Mouse (Mus musculus): ENCODE data around the gene Cd5.

DNA sequence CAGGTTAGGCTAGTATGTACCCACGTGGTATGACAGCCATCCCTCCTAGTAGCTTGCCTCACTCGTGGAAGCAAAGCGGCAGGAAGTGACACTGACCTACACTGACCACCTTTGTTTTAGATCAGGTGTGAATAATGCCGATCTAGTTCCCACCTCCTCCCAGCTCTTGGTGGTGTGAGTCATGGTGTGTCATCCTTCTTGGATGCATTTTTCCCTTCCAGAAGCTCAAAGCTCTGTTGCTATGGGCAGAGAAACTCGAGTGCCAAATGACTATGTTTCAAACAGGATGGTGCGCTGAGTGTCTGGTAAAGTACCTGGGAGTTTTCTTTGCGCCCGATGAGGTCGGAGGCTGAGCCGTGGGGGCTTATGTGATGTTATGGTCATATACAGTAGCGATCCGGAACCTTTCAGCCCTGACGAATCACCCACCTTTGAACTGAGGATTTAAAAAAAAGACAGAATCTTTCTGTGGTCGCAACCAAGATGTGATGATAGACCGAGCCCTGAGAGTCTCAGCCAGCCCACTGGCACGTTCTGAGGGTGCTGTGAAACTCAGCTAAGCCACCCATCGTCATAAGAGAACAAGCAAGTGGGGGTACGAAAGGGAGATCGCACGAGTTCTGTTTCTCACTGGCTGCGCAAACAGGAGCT, 24.7 kb upstream of the Cd5 start:
- no peak for TF ChIP-seq CTCF (IDR thresholded peaks at IDR 0.05; ENCODE audit: low read depth, low read length)
- TF ChIP-seq POLR2A (IDR thresholded peaks at IDR 0.05; ENCODE audit: insufficient read depth, low read length): no peak
- no peak for TF ChIP-seq EP300 (IDR thresholded peaks at IDR 0.05; ENCODE audit: insufficient read depth, low read depth, low read length)

Data from ES-Bruce4 (cell line).